Mouse (Mus musculus) NIH3T3 (cell line): ENCODE results near the gene Gm38392.

Source experiments
- DNase-seq: peaks from one replicate; pipeline ENCODE4 v3.0.0-alpha.2; 2012; ENCODE audit warnings: low read depth

Gene Gm38392

GRCm38 (mm10) chr3:88200161-88200971, 86.6 kb downstream of the Gm38392 start:
- no peak for DNase-seq

- no peak for DNase-seq
Observed at GRCm38 (mm10) chr3:88199541-88200110, 87.4 kb downstream of the Gm38392 start.

- no peak for DNase-seq
Observed at GRCm38 (mm10) chr3:88198505-88199020, 88.4 kb downstream of the Gm38392 start.

GRCm38 (mm10) chr3:88197741-88198504, 89.1 kb downstream of the Gm38392 start:
- no peak for DNase-seq
